Mouse (Mus musculus): ENCODE data around the gene Cmip. TPM values are rescaled to one million over a fixed set of nuclear protein-coding genes. Genes with fewer than 3 reads are reported as not detected.

Cmip gene
- polyA plus RNA-seq, 1 experiment from 2014 or later: 22.6 TPM

DNA sequence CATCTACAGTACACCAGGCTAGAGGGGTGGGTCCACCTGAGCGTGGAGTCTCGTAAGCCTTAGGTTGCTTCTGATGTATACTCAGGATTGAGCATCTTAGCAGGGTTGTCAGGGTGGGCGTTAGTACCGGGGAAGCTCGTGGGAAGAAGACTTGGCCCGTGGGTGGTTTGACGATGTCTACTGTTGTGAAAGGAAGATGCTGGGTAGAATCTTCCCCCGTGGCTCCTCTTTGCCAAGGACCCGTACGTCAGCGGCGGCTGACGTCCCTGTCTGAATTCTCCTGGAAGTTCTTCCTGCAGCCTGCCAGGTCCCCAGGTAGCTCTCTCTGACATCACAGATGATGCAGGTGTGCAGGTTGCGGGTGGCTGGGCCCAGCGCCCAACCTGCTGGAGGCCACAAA is 140.9 kb downstream of the Cmip start:
- 92% methylated on average over 15 of the region's 15 CpGs for WGBS (ENCODE audit: insufficient replicate concordance)
- ATAC-seq: no peak
- TF ChIP-seq EP300 (IDR thresholded peaks at IDR 0.05; ENCODE audit: low read depth): no peak
- no peak for TF ChIP-seq CTCF (IDR thresholded peaks at IDR 0.05; ENCODE audit: low read depth)

DNA sequence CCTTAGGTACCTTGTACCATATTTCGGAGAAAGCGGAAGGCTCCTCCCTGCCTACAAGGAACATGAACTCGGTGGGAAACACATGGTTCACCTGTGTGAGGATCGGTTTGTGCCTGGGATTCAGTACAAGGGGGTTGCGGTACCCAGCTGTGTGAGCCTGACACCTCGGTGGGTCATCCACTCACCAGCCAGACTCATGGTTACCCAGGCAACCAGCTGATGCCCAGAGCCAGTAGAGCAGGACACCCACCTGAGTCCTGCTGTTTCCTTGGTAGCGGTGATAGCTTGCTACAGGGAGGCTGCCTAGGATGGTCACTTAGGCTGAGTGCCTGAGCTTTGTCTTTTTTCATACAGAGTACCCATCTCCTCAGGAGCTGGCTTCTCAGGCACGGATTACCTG is 142.4 kb downstream of the Cmip start:
- no peak overlapping the region for H3K9ac ChIP-seq (replicated peaks)
- ATAC-seq: no peak
- no peak for DNase-seq
- no peak overlapping the region for H3K27ac ChIP-seq (ENCODE audit: low read depth)
- H3K4me3 ChIP-seq (ENCODE audit: low read depth, low read length): no peak overlapping the region
- no peaks in the 10 kb centered on the region for H3K4me1 ChIP-seq (ENCODE audit: insufficient read depth)
- TF ChIP-seq CTCF (IDR thresholded peaks at IDR 0.05; ENCODE audit: low read depth) (no peak), EP300 (IDR thresholded peaks at IDR 0.05; ENCODE audit: low read depth) (no peak)
- H3K9me3 ChIP-seq (ENCODE audit: low read length): no peaks in the 10 kb centered on the region
- 88% methylated on average over 8 of the region's 8 CpGs for WGBS (ENCODE audit: insufficient replicate concordance)
- H3K36me3 ChIP-seq (replicated peaks; ENCODE audit: insufficient read depth, low read length): peaks cover 22% of the 10 kb centered on the region; the same call in 1 of the 2 replicates
- no peaks in the 10 kb centered on the region for H3K27me3 ChIP-seq (ENCODE audit: insufficient read depth, low read length)
- no peak overlapping the region for H3K4me2 ChIP-seq (ENCODE audit: low read depth, low read length)

More for the DNA sequence above, 140.9 kb downstream of the Cmip start:
- Histone ChIP-seq H3K4me1 (ENCODE audit: insufficient read depth) (no peaks in the 10 kb centered on the region), H3K27ac (ENCODE audit: low read depth) (no peak overlapping the region), H3K27me3 (ENCODE audit: insufficient read depth, low read length) (no peaks in the 10 kb centered on the region), H3K9ac (replicated peaks) (no peak overlapping the region), H3K4me2 (ENCODE audit: low read depth, low read length) (no peak overlapping the region), H3K4me3 (ENCODE audit: low read depth, low read length) (no peak overlapping the region), H3K9me3 (ENCODE audit: low read length) (no peaks in the 10 kb centered on the region), H3K36me3 (replicated peaks; ENCODE audit: insufficient read depth, low read length) (peaks cover 30% of the 10 kb centered on the region; the same call in 1 of the 2 replicates)
- no peak for DNase-seq

DNA sequence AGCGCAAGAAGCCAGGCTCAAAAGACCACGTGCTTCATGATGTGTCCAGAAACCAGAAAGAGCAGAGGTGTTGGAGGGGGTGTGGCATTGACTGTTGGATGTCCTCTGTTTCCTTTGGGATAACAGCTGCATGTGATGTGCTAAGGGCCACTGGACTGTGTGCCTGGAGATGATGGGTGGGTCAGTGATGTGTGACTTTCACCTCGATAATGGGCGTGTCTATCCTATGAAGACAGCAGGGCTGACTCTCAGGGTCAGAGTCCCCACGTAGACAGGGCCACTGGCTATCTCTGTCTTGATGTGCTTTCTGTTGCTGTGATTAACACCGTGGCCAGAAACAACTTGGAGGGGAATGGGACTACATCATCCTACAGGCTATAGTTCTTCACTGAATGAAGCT is 144.0 kb downstream of the Cmip start:
- Histone ChIP-seq H3K4me3 (ENCODE audit: low read depth, low read length) (no peak overlapping the region), H3K9ac (replicated peaks) (no peak overlapping the region), H3K4me1 (ENCODE audit: insufficient read depth) (no peaks in the 10 kb centered on the region), H3K27me3 (ENCODE audit: insufficient read depth, low read length) (no peaks in the 10 kb centered on the region), H3K27ac (ENCODE audit: low read depth) (no peak overlapping the region), H3K36me3 (replicated peaks; ENCODE audit: insufficient read depth, low read length) (peaks cover 17% of the 10 kb centered on the region; the same call in 1 of the 2 replicates), H3K4me2 (ENCODE audit: low read depth, low read length) (no peak overlapping the region), H3K9me3 (ENCODE audit: low read length) (no peaks in the 10 kb centered on the region)
- ATAC-seq: no peak
- DNase-seq: no peak
- no peak for TF ChIP-seq EP300 (IDR thresholded peaks at IDR 0.05; ENCODE audit: low read depth)
- no peak for TF ChIP-seq CTCF (IDR thresholded peaks at IDR 0.05; ENCODE audit: low read depth)
- 77% methylated on average over 6 of the region's 6 CpGs for WGBS (ENCODE audit: insufficient replicate concordance)

DNA sequence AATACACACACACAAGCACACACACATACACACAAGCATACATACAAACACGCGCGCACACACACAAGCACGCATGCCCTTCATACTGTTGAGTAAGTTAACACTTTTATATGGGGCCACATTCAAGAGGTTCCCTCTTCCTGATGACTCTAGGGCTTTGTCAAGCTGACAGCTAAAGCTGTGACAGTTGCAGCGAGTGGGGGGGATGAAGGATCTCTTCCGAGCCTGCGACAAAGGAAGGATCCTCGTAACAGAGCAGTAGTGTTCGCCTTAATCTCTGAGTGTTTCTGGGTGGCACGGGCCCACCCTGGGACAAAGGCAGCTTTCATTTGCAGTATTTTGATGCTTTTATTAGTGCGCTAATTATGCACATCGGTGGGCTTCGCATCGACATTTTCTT is 145.0 kb downstream of the Cmip start:
- DNase-seq (no peak), ATAC-seq (no peak)
- no peaks in the 10 kb centered on the region for H3K27me3 ChIP-seq (ENCODE audit: insufficient read depth, low read length)
- no peaks in the 10 kb centered on the region for H3K9me3 ChIP-seq (ENCODE audit: low read length)
- no peak overlapping the region for H3K4me3 ChIP-seq (ENCODE audit: low read depth, low read length)
- H3K9ac ChIP-seq (replicated peaks): no peak overlapping the region
- H3K27ac ChIP-seq (ENCODE audit: low read depth): no peak overlapping the region
- no peak overlapping the region for H3K4me2 ChIP-seq (ENCODE audit: low read depth, low read length)
- TF ChIP-seq CTCF (IDR thresholded peaks at IDR 0.05; ENCODE audit: low read depth) (no peak), EP300 (IDR thresholded peaks at IDR 0.05; ENCODE audit: low read depth) (no peak)
- H3K36me3 ChIP-seq (replicated peaks; ENCODE audit: insufficient read depth, low read length): peaks cover 9% of the 10 kb centered on the region; the same call in 1 of the 2 replicates
- no peaks in the 10 kb centered on the region for H3K4me1 ChIP-seq (ENCODE audit: insufficient read depth)
- 89% methylated on average over 14 of the region's 14 CpGs for WGBS (ENCODE audit: insufficient replicate concordance)

DNA sequence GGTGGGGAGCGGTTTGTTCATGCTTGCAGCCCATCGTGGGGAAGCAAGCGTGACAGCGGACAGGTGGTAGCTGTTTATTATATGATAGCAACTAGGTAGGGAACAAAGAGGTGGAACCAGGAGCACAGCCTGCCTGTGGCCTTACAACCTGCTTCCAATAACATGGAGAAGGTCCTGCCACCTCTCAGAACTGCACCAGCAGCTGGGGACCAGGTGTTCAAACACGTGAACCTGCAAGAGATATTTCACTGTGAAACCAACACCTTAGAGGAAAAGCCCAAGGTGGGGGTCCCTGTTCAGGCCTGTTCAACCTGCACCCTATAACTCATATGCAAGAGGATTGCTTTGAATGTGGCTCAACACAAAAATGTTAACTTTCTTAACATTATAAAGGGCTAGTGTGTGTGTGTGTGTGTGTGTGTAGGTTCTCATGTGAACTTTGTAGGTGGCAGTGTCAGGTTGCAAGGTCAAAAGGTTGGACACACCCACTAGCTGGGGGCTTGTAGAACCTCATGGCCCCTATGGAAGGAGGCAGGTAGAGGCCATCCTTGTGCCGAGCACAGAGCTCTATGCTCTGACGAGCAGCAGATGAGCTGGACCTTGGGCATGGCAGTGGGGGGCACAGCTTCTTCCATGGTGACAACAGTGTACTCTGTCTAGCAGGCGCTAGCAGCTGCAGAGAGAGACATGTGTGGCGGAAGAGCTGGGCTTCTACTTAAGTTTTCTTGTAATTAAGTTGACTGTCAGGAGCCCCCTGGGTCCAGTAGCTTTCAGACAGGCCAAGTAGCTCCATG is 146.2 kb downstream of the Cmip start:
- Histone ChIP-seq H3K9me3 (ENCODE audit: low read length) (no peaks in the 10 kb centered on the region), H3K9ac (replicated peaks) (no peak overlapping the region), H3K4me1 (ENCODE audit: insufficient read depth) (no peaks in the 10 kb centered on the region), H3K27ac (ENCODE audit: low read depth) (no peak overlapping the region), H3K4me3 (ENCODE audit: low read depth, low read length) (no peak overlapping the region), H3K36me3 (replicated peaks; ENCODE audit: insufficient read depth, low read length) (peaks cover 8% of the 10 kb centered on the region; the same call in 1 of the 2 replicates), H3K4me2 (ENCODE audit: low read depth, low read length) (no peak overlapping the region), H3K27me3 (ENCODE audit: insufficient read depth, low read length) (no peaks in the 10 kb centered on the region)
- ATAC-seq (no peak), DNase-seq (no peak)
- 79% methylated on average over 9 of the region's 9 CpGs for WGBS (ENCODE audit: insufficient replicate concordance)
- no peak for TF ChIP-seq EP300 (IDR thresholded peaks at IDR 0.05; ENCODE audit: low read depth)
- no peak for TF ChIP-seq CTCF (IDR thresholded peaks at IDR 0.05; ENCODE audit: low read depth)

DNA sequence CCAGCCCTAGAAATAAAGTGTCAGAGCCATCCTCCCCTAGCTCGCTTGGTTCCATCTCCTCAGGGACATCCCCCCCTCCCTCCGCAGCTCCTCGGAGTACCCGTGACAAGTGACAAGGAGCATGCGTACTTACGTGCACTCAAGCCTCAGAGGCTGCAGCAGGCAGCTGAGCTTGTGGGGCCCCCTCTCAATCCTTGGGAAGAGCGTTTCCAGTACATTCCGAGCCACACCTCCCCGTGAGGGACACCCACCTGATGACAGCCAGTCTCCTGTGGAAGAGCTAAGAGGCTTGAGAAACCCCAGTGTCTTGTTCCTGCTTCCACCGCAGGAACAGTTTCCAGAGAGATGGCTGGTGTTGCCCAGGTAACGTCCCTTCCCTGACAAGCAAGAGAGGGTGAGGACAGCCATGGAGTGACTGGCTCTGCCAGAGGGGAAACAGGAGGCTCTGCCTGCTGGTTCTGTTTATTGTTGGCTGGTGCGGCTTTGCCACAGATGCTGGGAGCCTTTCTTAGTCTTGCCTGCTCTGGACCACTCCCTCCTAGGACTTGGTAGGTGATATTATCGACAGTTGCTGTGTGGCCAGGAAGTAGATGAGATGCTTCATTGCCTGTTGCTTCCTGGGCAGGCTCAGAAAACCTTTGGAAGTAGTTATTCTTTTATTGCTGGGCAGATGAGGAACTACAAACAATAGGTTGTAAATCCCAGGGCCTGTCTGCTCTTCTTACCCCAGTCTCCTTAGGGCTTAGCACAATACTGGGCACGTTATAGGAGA is 147.0 kb downstream of the Cmip start:
- no peaks in the 10 kb centered on the region for H3K27me3 ChIP-seq (ENCODE audit: insufficient read depth, low read length)
- WGBS (ENCODE audit: insufficient replicate concordance): 64% methylated on average over 14 of the region's 14 CpGs
- H3K4me1 ChIP-seq (ENCODE audit: insufficient read depth): no peaks in the 10 kb centered on the region
- H3K27ac ChIP-seq (ENCODE audit: low read depth): no peak overlapping the region
- TF ChIP-seq CTCF (IDR thresholded peaks at IDR 0.05; ENCODE audit: low read depth) (no peak), EP300 (IDR thresholded peaks at IDR 0.05; ENCODE audit: low read depth) (no peak)
- no peaks in the 10 kb centered on the region for H3K9me3 ChIP-seq (ENCODE audit: low read length)
- no peak overlapping the region for H3K4me2 ChIP-seq (ENCODE audit: low read depth, low read length)
- H3K4me3 ChIP-seq (ENCODE audit: low read depth, low read length): no peak overlapping the region
- no peak overlapping the region for H3K9ac ChIP-seq (replicated peaks)
- no peak for ATAC-seq
- H3K36me3 ChIP-seq (replicated peaks; ENCODE audit: insufficient read depth, low read length): peaks cover 5% of the 10 kb centered on the region; the same call in 1 of the 2 replicates
- no peak for DNase-seq

All from liver, postnatal 0 days (tissue).